ENCODE assay signal across 9 mouse cellular contexts in the genomic region with DNA sequence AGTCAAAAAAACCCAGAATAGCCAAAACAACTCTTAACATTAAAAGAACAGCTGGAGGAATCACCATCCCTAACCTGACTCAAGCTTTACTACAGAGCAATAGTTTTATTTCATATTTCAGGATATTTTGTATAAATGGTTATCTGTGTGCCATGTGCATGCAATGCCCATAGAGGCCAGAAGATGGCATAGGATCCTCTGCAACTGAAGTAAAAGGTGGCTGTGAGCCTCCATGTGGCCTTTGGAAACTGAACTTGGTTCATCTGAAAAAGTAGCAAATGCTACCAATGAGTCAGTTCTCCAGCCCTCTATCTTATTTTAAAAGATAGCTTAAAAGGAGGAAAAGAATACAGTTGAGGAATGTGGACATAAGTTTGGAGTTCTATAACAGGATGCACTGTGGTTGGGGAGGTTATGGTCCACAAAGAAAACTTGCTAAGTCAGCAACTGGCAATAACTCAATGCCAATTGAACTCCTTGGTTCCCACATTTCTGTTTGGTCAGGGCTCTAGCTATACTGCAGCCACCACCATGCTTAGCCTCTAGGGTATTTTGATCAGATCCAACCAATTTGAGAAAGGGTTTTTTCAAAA. TPM values are rescaled to one million over a fixed set of nuclear protein-coding genes. Genes with fewer than 3 reads are reported as not detected.
A peak's percentile ranks its signal among the peaks of the same experiment; 100 is the strongest.
DNase-seq lines count a peak whose midpoint lies in the region; ATAC-seq lines count a peak whose summit lies in the region.
"Had no signal": no experiment of that assay in that cellular context is flagged by ENCODE, and none has a peak within 500 bp of the region (broad histone marks: within the 10 kb centered on the region; RNA-seq: fewer than 3 reads in every experiment).

No protein-coding gene starts in this region.

- no peaks in the 10 kb centered on the region for H3K4me1 ChIP-seq in intestine, embryonic 14.5 days (replicated peaks; ENCODE audit: control insufficient read depth, insufficient read depth, low read length)
- H3K4me1 ChIP-seq in intestine, embryonic 16.5 days (ENCODE audit: control insufficient read depth, insufficient read depth, low read length), result no peaks in the 10 kb centered on the region
- H3K4me1 ChIP-seq in forebrain, embryonic 13.5 days, result no peaks in the 10 kb centered on the region

- H3K4me3 ChIP-seq in intestine, embryonic 14.5 days (ENCODE audit: low read depth, low read length), result no peak overlapping the region
- no peak overlapping the region for H3K4me3 ChIP-seq in intestine, embryonic 16.5 days (ENCODE audit: low read length)
- H3K4me3 ChIP-seq in forebrain, embryonic 13.5 days, result no peak overlapping the region

- DNase-seq in intestine, embryonic 14.5 days (ENCODE audit: low spot score), result peak; percentile 50
- DNase-seq in urinary bladder, postnatal 25 days (ENCODE audit: low spot score), result peak; percentile 15
- DNase-seq in urinary bladder, adult 2 months (ENCODE audit: low spot score), result no peak
- DNase-seq in cerebellum, adult 11-12 months, result peak; percentile 4
- DNase-seq in kidney, adult 8-10 months, result peak; percentile 7 to 28
- DNase-seq in right cerebral cortex, adult 2 months (ENCODE audit: low spot score in 2 of 2), result peak; percentile 8 to 23

- H3K4me2 ChIP-seq in intestine, embryonic 14.5 days (ENCODE audit: low read length), result no peak overlapping the region
- no peak overlapping the region for H3K4me2 ChIP-seq in intestine, embryonic 16.5 days (ENCODE audit: low read depth, low read length)
- no peak overlapping the region for H3K4me2 ChIP-seq in forebrain, embryonic 13.5 days

- H3K36me3 ChIP-seq in intestine, embryonic 14.5 days (ENCODE audit: control insufficient read depth, insufficient read depth, low read length), result no peaks in the 10 kb centered on the region
- H3K36me3 ChIP-seq in intestine, embryonic 16.5 days (ENCODE audit: control insufficient read depth, insufficient read depth, low read length), result no peaks in the 10 kb centered on the region
- H3K36me3 ChIP-seq in forebrain, embryonic 13.5 days (ENCODE audit: poor library complexity, severe bottlenecking), result no peaks in the 10 kb centered on the region

- no peak overlapping the region for H3K27ac ChIP-seq in intestine, embryonic 14.5 days (ENCODE audit: low read depth)
- H3K27ac ChIP-seq in intestine, embryonic 16.5 days (ENCODE audit: low read length), result no peak overlapping the region
- H3K27ac ChIP-seq in forebrain, embryonic 13.5 days, result no peak overlapping the region

- no peak overlapping the region for H3K9ac ChIP-seq in intestine, embryonic 14.5 days (ENCODE audit: low read length)
- H3K9ac ChIP-seq in intestine, embryonic 16.5 days (ENCODE audit: low read depth, low read length), result no peak overlapping the region
- no peak overlapping the region for H3K9ac ChIP-seq in forebrain, embryonic 13.5 days

- no peak for ATAC-seq in intestine, embryonic 14.5 days (replicated peaks; ENCODE audit: low FRiP score, low TSS enrichment, low read depth)
- no peak for ATAC-seq in intestine, embryonic 16.5 days
- no peak for ATAC-seq in forebrain, embryonic 13.5 days

- no peaks in the 10 kb centered on the region for H3K9me3 ChIP-seq in intestine, embryonic 14.5 days (ENCODE audit: control insufficient read depth, low read length)
- H3K9me3 ChIP-seq in intestine, embryonic 16.5 days (ENCODE audit: control insufficient read depth, low read length), result no peaks in the 10 kb centered on the region
- no peaks in the 10 kb centered on the region for H3K9me3 ChIP-seq in forebrain, embryonic 13.5 days (replicated peaks)

- H3K27me3 ChIP-seq in intestine, embryonic 14.5 days (replicated peaks; ENCODE audit: control insufficient read depth, insufficient read depth, low read length), result no peaks in the 10 kb centered on the region
- no peaks in the 10 kb centered on the region for H3K27me3 ChIP-seq in intestine, embryonic 16.5 days (replicated peaks; ENCODE audit: control insufficient read depth, insufficient read depth, low read length)
- no peaks in the 10 kb centered on the region for H3K27me3 ChIP-seq in forebrain, embryonic 13.5 days

RNA-seq across cellular contexts. Expression of a gene that starts 13.9 kb away (rescaled TPM):
- not detected in 2 replicates for polyA plus RNA-seq in intestine, embryonic 14.5 days (2014; fragmentation: Nextera tagmentation; extraction: Ambion mirVana)
- polyA plus RNA-seq in intestine, embryonic 16.5 days (2015; fragmentation: Nextera tagmentation; extraction: Ambion mirVana), result 0.28 and 0.29 TPM in 2 replicates
- polyA plus RNA-seq in urinary bladder, adult 2 months (2012; rRNA removed), result not detected in 2 replicates
- not detected in 2 replicates for polyA plus RNA-seq in forebrain, embryonic 13.5 days (2015; fragmentation: Nextera tagmentation; extraction: Ambion mirVana)
- polyA plus RNA-seq: neural tube, embryonic 14.5 days had no signal
